Mouse (Mus musculus): Measurements from ENCODE around the gene Atrip. TPM values are rescaled to one million over a fixed set of nuclear protein-coding genes. Genes with fewer than 3 reads are reported as not detected.

Gene Atrip
- polyA plus RNA-seq, 1 experiment from 2014 or later: 27.2 TPM

DNA sequence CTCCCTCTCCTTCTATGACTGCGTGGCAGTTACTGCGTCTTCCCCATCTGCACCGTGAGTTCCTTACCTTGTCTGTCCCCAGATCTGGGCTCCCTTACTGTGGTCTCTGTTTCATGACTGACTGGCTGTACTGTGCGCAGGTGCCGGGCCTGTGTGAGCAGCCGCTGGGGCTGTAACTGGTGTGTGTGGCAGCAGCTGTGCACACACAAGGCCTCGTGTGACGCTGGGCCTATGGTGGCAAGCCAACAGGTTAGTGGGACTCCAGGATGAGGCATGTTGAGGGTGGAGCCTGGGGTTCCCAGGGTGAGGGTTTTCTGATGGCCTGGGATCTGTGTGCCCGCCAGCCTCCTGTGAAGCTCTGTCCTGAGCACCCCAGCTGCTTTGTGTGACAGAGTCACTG, 30.2 kb upstream of the Atrip start:
- Histone ChIP-seq H3K4me1 (ENCODE audit: control insufficient read depth, insufficient read depth, low read length) (no peaks in the 10 kb centered on the region), H3K27me3 (ENCODE audit: control insufficient read depth, insufficient read depth, low read length) (no peaks in the 10 kb centered on the region), H3K9ac (replicated peaks; ENCODE audit: low read length) (no peak overlapping the region), H3K9me3 (replicated peaks; ENCODE audit: control insufficient read depth, low read length) (no peaks in the 10 kb centered on the region), H3K36me3 (replicated peaks; ENCODE audit: control insufficient read depth, insufficient read depth, low read depth, low read length) (peaks cover 14% of the 10 kb centered on the region), H3K4me3 (ENCODE audit: low read depth, low read length) (no peak overlapping the region), H3K4me2 (ENCODE audit: low read depth, low read length) (no peak overlapping the region), H3K27ac (replicated peaks; ENCODE audit: low read depth, low read length) (no peak overlapping the region)
- WGBS: 96% methylated on average over 9 of the region's 9 CpGs
- ATAC-seq (replicated peaks; ENCODE audit: insufficient number of reproducible peaks, low FRiP score, low TSS enrichment, low read depth): no peak
- DNase-seq (ENCODE audit: low spot score): no peak

DNA sequence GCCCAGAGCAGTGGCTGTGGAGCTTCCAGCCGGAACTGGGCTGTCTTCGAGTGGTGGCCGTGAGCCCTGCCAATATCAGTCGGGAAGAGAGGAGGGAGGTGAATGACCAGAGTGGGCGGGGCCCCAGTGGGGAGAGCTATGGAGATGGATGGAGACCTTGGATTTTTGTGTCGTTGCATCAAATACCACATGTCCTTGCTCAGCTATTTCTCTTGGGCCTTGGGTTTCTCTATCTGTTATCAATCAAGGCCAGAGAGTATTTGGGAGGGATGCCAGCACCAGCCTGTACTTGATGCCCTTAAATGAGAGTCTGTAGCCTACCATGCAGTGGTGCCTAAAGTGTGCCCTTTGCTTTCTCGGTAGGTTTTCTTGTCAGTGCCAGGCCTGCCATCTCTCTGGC, 29.3 kb upstream of the Atrip start:
- Histone ChIP-seq H3K9ac (replicated peaks; ENCODE audit: low read length) (no peak overlapping the region), H3K4me3 (ENCODE audit: low read depth, low read length) (no peak overlapping the region), H3K27me3 (ENCODE audit: control insufficient read depth, insufficient read depth, low read length) (no peaks in the 10 kb centered on the region), H3K27ac (replicated peaks; ENCODE audit: low read depth, low read length) (no peak overlapping the region), H3K36me3 (replicated peaks; ENCODE audit: control insufficient read depth, insufficient read depth, low read depth, low read length) (peaks cover 14% of the 10 kb centered on the region), H3K4me2 (ENCODE audit: low read depth, low read length) (no peak overlapping the region), H3K4me1 (ENCODE audit: control insufficient read depth, insufficient read depth, low read length) (no peaks in the 10 kb centered on the region), H3K9me3 (replicated peaks; ENCODE audit: control insufficient read depth, low read length) (no peaks in the 10 kb centered on the region)
- ATAC-seq (replicated peaks; ENCODE audit: insufficient number of reproducible peaks, low FRiP score, low TSS enrichment, low read depth) (no peak), DNase-seq (ENCODE audit: low spot score) (no peak)
- 82% methylated on average over 7 of the region's 7 CpGs for WGBS

DNA sequence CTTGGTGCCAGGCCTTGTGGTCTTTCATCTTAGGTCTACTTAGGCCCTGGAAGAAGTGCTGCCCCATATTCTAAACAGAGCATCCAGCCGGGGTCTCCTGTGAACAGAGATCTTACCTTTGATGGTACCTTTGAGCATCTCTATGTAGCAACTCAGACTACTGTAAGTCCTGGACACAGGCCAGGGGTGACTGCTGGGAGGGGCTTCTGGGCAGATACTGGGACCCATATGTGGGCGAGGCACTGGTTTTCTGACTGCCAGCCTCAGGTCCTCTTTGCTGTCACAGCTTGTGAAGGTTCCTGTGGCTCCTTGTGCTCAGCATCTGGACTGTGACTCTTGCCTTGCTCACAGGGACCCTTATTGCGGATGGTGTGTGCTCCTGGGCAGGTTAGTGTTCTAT, 28.6 kb upstream of the Atrip start:
- DNase-seq (ENCODE audit: low spot score) (no peak), ATAC-seq (replicated peaks; ENCODE audit: insufficient number of reproducible peaks, low FRiP score, low TSS enrichment, low read depth) (no peak)
- Histone ChIP-seq H3K4me1 (ENCODE audit: control insufficient read depth, insufficient read depth, low read length) (no peaks in the 10 kb centered on the region), H3K4me2 (ENCODE audit: low read depth, low read length) (no peak overlapping the region), H3K4me3 (ENCODE audit: low read depth, low read length) (no peak overlapping the region), H3K9me3 (replicated peaks; ENCODE audit: control insufficient read depth, low read length) (no peaks in the 10 kb centered on the region), H3K27ac (replicated peaks; ENCODE audit: low read depth, low read length) (no peak overlapping the region), H3K27me3 (ENCODE audit: control insufficient read depth, insufficient read depth, low read length) (no peaks in the 10 kb centered on the region), H3K9ac (replicated peaks; ENCODE audit: low read length) (no peak overlapping the region), H3K36me3 (replicated peaks; ENCODE audit: control insufficient read depth, insufficient read depth, low read depth, low read length) (peaks cover 14% of the 10 kb centered on the region)
- 97% methylated on average over 3 of the region's 3 CpGs for WGBS

DNA sequence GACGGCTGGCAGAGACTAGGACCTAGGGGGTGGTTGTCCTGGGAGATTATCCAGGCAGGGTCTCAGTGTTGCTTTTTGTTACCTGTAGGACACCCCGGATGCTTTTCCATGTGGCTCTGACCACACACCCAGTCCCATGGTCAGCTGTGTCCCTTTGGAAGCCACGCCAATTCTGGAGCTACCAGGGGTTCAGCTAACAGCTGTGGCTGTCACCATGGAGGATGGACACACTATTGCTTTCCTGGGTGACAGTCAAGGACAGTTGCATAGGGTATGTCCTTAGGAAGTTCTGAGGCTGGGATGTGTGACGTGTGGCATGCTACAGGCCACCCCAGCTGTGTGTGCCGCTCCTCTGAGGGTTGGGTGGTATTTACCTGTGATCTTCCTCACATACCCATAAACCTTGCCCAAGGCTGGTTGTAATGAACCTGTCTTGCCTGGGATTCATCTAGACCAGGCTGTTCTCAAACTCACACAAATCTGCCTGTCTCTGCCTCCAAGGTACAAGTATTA, 28.1 kb upstream of the Atrip start:
- Histone ChIP-seq H3K27ac (replicated peaks; ENCODE audit: low read depth, low read length) (no peak overlapping the region), H3K4me3 (ENCODE audit: low read depth, low read length) (no peak overlapping the region), H3K4me2 (ENCODE audit: low read depth, low read length) (no peak overlapping the region), H3K4me1 (ENCODE audit: control insufficient read depth, insufficient read depth, low read length) (no peaks in the 10 kb centered on the region), H3K9me3 (replicated peaks; ENCODE audit: control insufficient read depth, low read length) (no peaks in the 10 kb centered on the region), H3K27me3 (ENCODE audit: control insufficient read depth, insufficient read depth, low read length) (no peaks in the 10 kb centered on the region), H3K36me3 (replicated peaks; ENCODE audit: control insufficient read depth, insufficient read depth, low read depth, low read length) (peaks cover 14% of the 10 kb centered on the region), H3K9ac (replicated peaks; ENCODE audit: low read length) (no peak overlapping the region)
- ATAC-seq (replicated peaks; ENCODE audit: insufficient number of reproducible peaks, low FRiP score, low TSS enrichment, low read depth): no peak
- WGBS: 91% methylated on average over 5 of the region's 5 CpGs
- DNase-seq (ENCODE audit: low spot score): no peak

DNA sequence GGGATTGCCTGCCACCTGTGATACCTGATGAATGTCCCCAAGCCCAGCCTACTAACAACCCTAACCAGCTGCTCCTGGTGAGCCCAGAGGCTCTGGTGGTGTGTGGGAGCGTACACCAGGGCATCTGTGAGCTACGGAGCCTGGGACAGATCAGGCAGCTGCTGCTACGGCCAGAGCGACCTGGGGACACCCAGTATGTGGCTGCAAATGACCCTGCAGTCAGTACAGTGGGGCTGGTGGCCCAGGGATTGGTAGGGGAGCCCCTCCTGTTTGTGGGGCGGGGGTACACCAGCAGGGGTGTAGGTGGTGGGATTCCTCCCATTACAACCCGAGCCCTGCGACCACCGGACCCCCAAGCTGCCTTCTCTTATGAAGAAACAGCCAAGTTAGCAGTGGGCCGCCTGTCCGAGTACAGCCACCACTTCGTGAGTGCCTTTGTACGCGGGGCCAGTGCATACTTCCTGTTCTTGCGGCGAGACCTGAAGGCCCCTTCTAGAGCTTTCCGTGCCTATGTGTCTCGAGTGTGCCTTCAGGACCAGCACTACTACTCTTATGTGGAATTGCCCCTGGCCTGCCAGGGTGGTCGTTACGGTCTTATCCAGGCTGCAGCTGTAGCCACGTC, 26.5 kb upstream of the Atrip start:
- Histone ChIP-seq H3K9me3 (replicated peaks; ENCODE audit: control insufficient read depth, low read length) (no peaks in the 10 kb centered on the region), H3K27ac (replicated peaks; ENCODE audit: low read depth, low read length) (no peak overlapping the region), H3K36me3 (replicated peaks; ENCODE audit: control insufficient read depth, insufficient read depth, low read depth, low read length) (peaks cover 8% of the 10 kb centered on the region), H3K4me3 (ENCODE audit: low read depth, low read length) (no peak overlapping the region), H3K4me2 (ENCODE audit: low read depth, low read length) (no peak overlapping the region), H3K9ac (replicated peaks; ENCODE audit: low read length) (no peak overlapping the region), H3K4me1 (ENCODE audit: control insufficient read depth, insufficient read depth, low read length) (no peaks in the 10 kb centered on the region; the same call in 1 of the 2 replicates), H3K27me3 (ENCODE audit: control insufficient read depth, insufficient read depth, low read length) (no peaks in the 10 kb centered on the region)
- DNase-seq (ENCODE audit: low spot score): no peak
- no peak for ATAC-seq (replicated peaks; ENCODE audit: insufficient number of reproducible peaks, low FRiP score, low TSS enrichment, low read depth)
- 91% methylated on average over 19 of the region's 20 CpGs for WGBS

DNA sequence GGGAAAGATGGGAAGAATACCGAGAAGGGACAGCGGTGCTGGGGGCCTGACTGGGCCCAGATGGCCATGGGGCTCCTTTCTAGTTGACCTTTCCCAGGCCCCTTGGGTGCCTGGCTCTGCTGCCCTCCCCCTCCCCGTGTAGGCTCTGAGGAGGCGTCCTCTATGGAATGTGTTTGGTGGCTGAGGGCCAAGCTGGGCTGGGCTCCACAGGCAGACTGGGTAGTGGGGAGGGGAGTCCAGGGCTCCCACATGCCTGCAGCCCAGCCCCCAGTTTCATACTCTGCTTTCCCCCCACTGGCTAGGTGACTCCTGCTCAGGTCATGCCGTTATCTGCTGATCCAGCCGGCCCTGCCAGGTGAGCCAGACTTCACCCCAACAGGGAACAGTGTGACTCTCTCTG, 25.0 kb upstream of the Atrip start:
- peaks cover 2% of the 10 kb centered on the region for H3K4me1 ChIP-seq (ENCODE audit: control insufficient read depth, insufficient read depth, low read length)
- no peak overlapping the region for H3K4me2 ChIP-seq (ENCODE audit: low read depth, low read length)
- 65% methylated on average over 5 of the region's 6 CpGs for WGBS
- no peak overlapping the region for H3K9ac ChIP-seq (replicated peaks; ENCODE audit: low read length)
- no peaks in the 10 kb centered on the region for H3K27me3 ChIP-seq (ENCODE audit: control insufficient read depth, insufficient read depth, low read length)
- H3K27ac ChIP-seq (replicated peaks; ENCODE audit: low read depth, low read length): no peak overlapping the region
- DNase-seq (ENCODE audit: low spot score): no peak
- no peak overlapping the region for H3K4me3 ChIP-seq (ENCODE audit: low read depth, low read length)
- no peaks in the 10 kb centered on the region for H3K9me3 ChIP-seq (replicated peaks; ENCODE audit: control insufficient read depth, low read length)
- peaks cover 6% of the 10 kb centered on the region for H3K36me3 ChIP-seq (replicated peaks; ENCODE audit: control insufficient read depth, insufficient read depth, low read depth, low read length)
- no peak for ATAC-seq (replicated peaks; ENCODE audit: insufficient number of reproducible peaks, low FRiP score, low TSS enrichment, low read depth)

- no peaks in the 10 kb centered on the region for H3K27me3 ChIP-seq (ENCODE audit: control insufficient read depth, insufficient read depth, low read length)
- no peak overlapping the region for H3K27ac ChIP-seq (replicated peaks; ENCODE audit: low read depth, low read length)
- H3K4me3 ChIP-seq (ENCODE audit: low read depth, low read length): no peak overlapping the region
- ATAC-seq (replicated peaks; ENCODE audit: insufficient number of reproducible peaks, low FRiP score, low TSS enrichment, low read depth) (no peak), DNase-seq (ENCODE audit: low spot score) (no peak)
- no peak overlapping the region for H3K9ac ChIP-seq (replicated peaks; ENCODE audit: low read length)
- peaks cover 2% of the 10 kb centered on the region for H3K4me1 ChIP-seq (ENCODE audit: control insufficient read depth, insufficient read depth, low read length)
- 91% methylated on average over 8 of the region's 8 CpGs for WGBS
- no peaks in the 10 kb centered on the region for H3K9me3 ChIP-seq (replicated peaks; ENCODE audit: control insufficient read depth, low read length)
- H3K4me2 ChIP-seq (ENCODE audit: low read depth, low read length): peak overlapping the region; percentile 14; the same call in 1 of the 2 replicates
- no peaks in the 10 kb centered on the region; the same call in 1 of the 2 replicates for H3K36me3 ChIP-seq (replicated peaks; ENCODE audit: control insufficient read depth, insufficient read depth, low read depth, low read length)
Measured at GRCm38 (mm10) chr9:109098366-109098765, 24.4 kb upstream of the Atrip start.

DNA sequence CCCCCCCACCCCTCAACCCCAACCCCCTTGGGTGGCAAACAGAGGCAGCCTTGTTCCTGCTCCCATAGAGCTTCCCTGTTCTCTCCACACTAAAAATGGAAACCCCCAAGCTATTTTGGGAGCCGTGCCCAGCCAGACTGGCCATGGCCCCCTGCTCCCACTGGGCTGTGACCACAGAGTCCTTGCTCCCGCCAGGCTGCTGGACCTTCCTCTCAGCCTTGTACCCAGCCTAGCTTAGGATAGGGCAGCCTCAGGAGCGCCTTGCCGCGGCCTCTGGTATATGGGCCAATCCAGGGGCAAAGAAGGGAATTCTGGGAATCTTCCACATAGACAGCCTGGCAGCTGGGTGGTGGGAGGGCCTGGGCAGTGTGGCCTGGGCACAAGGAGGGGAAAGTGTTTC, 23.9 kb upstream of the Atrip start:
- no peak for ATAC-seq (replicated peaks; ENCODE audit: insufficient number of reproducible peaks, low FRiP score, low TSS enrichment, low read depth)

More for the DNA sequence above, 23.9 kb upstream of the Atrip start:
- DNase-seq (ENCODE audit: low spot score): no peak
- Histone ChIP-seq H3K4me2 (ENCODE audit: low read depth, low read length) (peak overlapping the region; percentile 79), H3K9me3 (replicated peaks; ENCODE audit: control insufficient read depth, low read length) (no peaks in the 10 kb centered on the region), H3K27me3 (ENCODE audit: control insufficient read depth, insufficient read depth, low read length) (no peaks in the 10 kb centered on the region), H3K36me3 (replicated peaks; ENCODE audit: control insufficient read depth, insufficient read depth, low read depth, low read length) (no peaks in the 10 kb centered on the region; the same call in 1 of the 2 replicates), H3K4me1 (ENCODE audit: control insufficient read depth, insufficient read depth, low read length) (peaks cover 2% of the 10 kb centered on the region), H3K9ac (replicated peaks; ENCODE audit: low read length) (peak overlapping the region; percentile 97), H3K27ac (replicated peaks; ENCODE audit: low read depth, low read length) (no peak overlapping the region), H3K4me3 (ENCODE audit: low read depth, low read length) (peak overlapping the region; percentile 65; the same call in 1 of the 2 replicates)
- WGBS: 44% methylated on average over 5 of the region's 5 CpGs

Measured in embryonic facial prominence, embryonic 11.5 days (tissue).